Mouse (Mus musculus) liver, embryonic 16.5 days (tissue): Measurements from ENCODE around the gene Syt5. TPM values are rescaled to one million over a fixed set of nuclear protein-coding genes. Genes with fewer than 3 reads are reported as not detected.
"Not testable (repeated sequence)": the region's sequence is repeated elsewhere in the genome, so short reads cannot be mapped to it uniquely, and the experiment has no call there.

Experiments used
- ATAC-seq: fragments of 200-750 bp; cut with Nextera tagmentation; 2 replicates; pipeline ENCODE4 v1.8.0; 2017; ENCODE audit warnings: low read depth, mild to moderate bottlenecking, moderate number of reproducible peaks, moderate library complexity
- H3K27ac ChIP-seq: fragments of 300-500 bp; sonication (generic); 2 replicates; pipeline ENCODE4 v1.5.1; 2014; ENCODE audit warnings: mild to moderate bottlenecking, low read length
- H3K27me3 ChIP-seq: fragments of 300-500 bp; sonication (generic); 2 replicates; pipeline ENCODE4 v1.6.1; 2014; ENCODE audit warnings: low read depth, low read length, mixed read lengths; ENCODE audit not compliant: control insufficient read depth, insufficient read depth
- H3K36me3 ChIP-seq: fragments of 300-500 bp; sonication (generic); 2 replicates; pipeline ENCODE4 v1.6.1; 2014; ENCODE audit warnings: mild to moderate bottlenecking; ENCODE audit not compliant: control insufficient read depth, insufficient read depth
- H3K4me1 ChIP-seq: fragments of 300-500 bp; sonication (generic); 2 replicates; pipeline ENCODE4 v1.6.1; 2014; ENCODE audit warnings: low read depth, low read length, mixed read lengths; ENCODE audit not compliant: control insufficient read depth
- H3K4me2 ChIP-seq: fragments of 300-500 bp; sonication (generic); 2 replicates; pipeline ENCODE4 v1.6.1; 2014; ENCODE audit warnings: low read depth, low read length, mixed read lengths
- H3K4me3 ChIP-seq: fragments of 300-500 bp; sonication (generic); 2 replicates; pipeline ENCODE4 v1.5.1; 2014; ENCODE audit warnings: low read depth, mild to moderate bottlenecking, low read length
- H3K9ac ChIP-seq: fragments of 300-500 bp; sonication (generic); 2 replicates; pipeline ENCODE4 v1.6.1; 2014; ENCODE audit warnings: low read depth, low read length
- H3K9me3 ChIP-seq: fragments of 300-500 bp; sonication (generic); replicated peaks from 2 replicates; pipeline ENCODE4 v1.6.1; 2016; ENCODE audit warnings: low read length; ENCODE audit not compliant: control insufficient read depth
- WGBS: fragments of 180-500 bp; shearing (Covaris S2); extraction: QIAGEN DNeasy Blood & Tissue Kit; methylation state at CpG from one replicate; pipeline ENCODE4 v1.1.7; 2014; ENCODE audit not compliant: insufficient replicate concordance; 5-methylcytosine and 5-hydroxymethylcytosine counted together
- polyA plus RNA-seq: library from polyadenylated mRNA; unstranded; fragments of >200 nt; fragmentation: Nextera tagmentation; extraction: Ambion mirVana; gene quantifications from 2 replicates; pipeline ENCODE4 v1.2.1, GENCODE M21; 2015

Syt5 gene
- polyA plus RNA-seq = 0.48 and 0.52 TPM in 2 replicates

- peak; percentile 39 for ATAC-seq
- Histone ChIP-seq H3K4me3 (peak within 1 kb of the TSS; percentile 26; the same call in 1 of the 2 replicates), H3K27ac (no peak within 1 kb of the TSS), H3K27me3 (peaks cover 11% of the 10 kb centered on the region), H3K36me3 (no peaks in the 10 kb centered on the region), H3K4me1 (peaks cover 3% of the 10 kb centered on the region), H3K4me2 (peak within 1 kb of the TSS; percentile 44), H3K9me3 (no peaks in the 10 kb centered on the region), H3K9ac (no peak within 1 kb of the TSS)
- WGBS = 7% methylated on average over 33 of the region's 33 CpGs
These were observed at the start of gene Syt5 for GRCm38 (mm10) chr7:4547221-4547641. Gene Syt5 (minus strand): TSS chr7:4547541.

GRCm38 (mm10) chr7:4597046-4597445 lies 49.7 kb upstream of the Syt5 start:
- not testable (repeated sequence) for H3K4me1 ChIP-seq, H3K27me3 ChIP-seq, H3K4me2 ChIP-seq, H3K9ac ChIP-seq, H3K4me3 ChIP-seq, H3K9me3 ChIP-seq, H3K27ac ChIP-seq, H3K36me3 ChIP-seq, ATAC-seq
- 33% methylated on average over 4 of the region's 4 CpGs for WGBS

- not testable (repeated sequence) for H3K36me3 ChIP-seq, H3K4me1 ChIP-seq, H3K9ac ChIP-seq, H3K9me3 ChIP-seq, ATAC-seq, H3K27ac ChIP-seq, H3K4me3 ChIP-seq, H3K27me3 ChIP-seq, H3K4me2 ChIP-seq
- WGBS = 47% methylated on average over 3 of the region's 3 CpGs
These were observed 34.1 kb upstream of the Syt5 start for GRCm38 (mm10) chr7:4581481-4581880.

- not testable (repeated sequence) for H3K4me3 ChIP-seq, H3K4me2 ChIP-seq, H3K9ac ChIP-seq, H3K27ac ChIP-seq, H3K9me3 ChIP-seq, H3K36me3 ChIP-seq, ATAC-seq, H3K4me1 ChIP-seq, H3K27me3 ChIP-seq
- WGBS = 46% methylated on average over 2 of the region's 2 CpGs
These were observed 25.0 kb upstream of the Syt5 start for GRCm38 (mm10) chr7:4572361-4572760.

GRCm38 (mm10) chr7:4562660-4563059 lies 15.3 kb upstream of the Syt5 start:
- Histone ChIP-seq H3K27me3 (no peaks in the 10 kb centered on the region), H3K36me3 (no peaks in the 10 kb centered on the region), H3K27ac (no peak overlapping the region), H3K4me2 (no peak overlapping the region), H3K4me1 (no peaks in the 10 kb centered on the region), H3K9ac (no peak overlapping the region), H3K4me3 (no peak overlapping the region), H3K9me3 (no peaks in the 10 kb centered on the region)
- no peak for ATAC-seq
- 78% methylated on average over 3 of the region's 3 CpGs for WGBS

GRCm38 (mm10) chr7:4557167-4557560 lies 9.8 kb upstream of the Syt5 start:
- Histone ChIP-seq H3K4me1 (no peaks in the 10 kb centered on the region), H3K4me3 (no peak overlapping the region), H3K27me3 (no peaks in the 10 kb centered on the region), H3K27ac (no peak overlapping the region), H3K4me2 (no peak overlapping the region), H3K9ac (no peak overlapping the region), H3K36me3 (no peaks in the 10 kb centered on the region), H3K9me3 (no peaks in the 10 kb centered on the region)
- no peak for ATAC-seq
- WGBS = 55% methylated on average over 6 of the region's 6 CpGs

- no peak overlapping the region for H3K27ac ChIP-seq
- no peak overlapping the region for H3K4me2 ChIP-seq
- 17% methylated on average over 15 of the region's 15 CpGs for WGBS
- ATAC-seq = peak; percentile 78
- no peak overlapping the region for H3K9ac ChIP-seq
- no peaks in the 10 kb centered on the region for H3K9me3 ChIP-seq
- H3K27me3 ChIP-seq = no peaks in the 10 kb centered on the region
- no peak overlapping the region for H3K4me3 ChIP-seq
- H3K36me3 ChIP-seq = no peaks in the 10 kb centered on the region
- no peaks in the 10 kb centered on the region for H3K4me1 ChIP-seq
These were observed 9.2 kb upstream of the Syt5 start for GRCm38 (mm10) chr7:4556256-4557166.

GRCm38 (mm10) chr7:4546591-4547131 lies 680 bp downstream of the Syt5 start:
- Histone ChIP-seq H3K4me3 (no peak overlapping the region), H3K9ac (no peak overlapping the region), H3K4me1 (peaks cover 3% of the 10 kb centered on the region), H3K36me3 (no peaks in the 10 kb centered on the region), H3K27me3 (peaks cover 11% of the 10 kb centered on the region), H3K9me3 (no peaks in the 10 kb centered on the region), H3K4me2 (no peak overlapping the region), H3K27ac (no peak overlapping the region)
- 0 out of 2 replicates have a peak, but pooled peaks have one; percentile 21 for ATAC-seq
- 5% methylated on average over 26 of the region's 26 CpGs for WGBS

- Histone ChIP-seq H3K9ac (no peak overlapping the region), H3K27ac (no peak overlapping the region), H3K4me2 (no peak overlapping the region), H3K27me3 (peaks cover 11% of the 10 kb centered on the region), H3K9me3 (no peaks in the 10 kb centered on the region), H3K4me1 (peaks cover 3% of the 10 kb centered on the region), H3K4me3 (no peak overlapping the region), H3K36me3 (no peaks in the 10 kb centered on the region)
- 61% methylated on average over 15 of the region's 15 CpGs for WGBS
- ATAC-seq = no peak
These were observed 1.3 kb downstream of the Syt5 start for GRCm38 (mm10) chr7:4546050-4546449.
